Mouse (Mus musculus) heart, adult 11 months (tissue): ENCODE data around the gene Aco1.

Experiments
- DNase-seq: peaks from one replicate; pipeline ENCODE4 v3.0.0; 2022

Aco1 gene

DNA sequence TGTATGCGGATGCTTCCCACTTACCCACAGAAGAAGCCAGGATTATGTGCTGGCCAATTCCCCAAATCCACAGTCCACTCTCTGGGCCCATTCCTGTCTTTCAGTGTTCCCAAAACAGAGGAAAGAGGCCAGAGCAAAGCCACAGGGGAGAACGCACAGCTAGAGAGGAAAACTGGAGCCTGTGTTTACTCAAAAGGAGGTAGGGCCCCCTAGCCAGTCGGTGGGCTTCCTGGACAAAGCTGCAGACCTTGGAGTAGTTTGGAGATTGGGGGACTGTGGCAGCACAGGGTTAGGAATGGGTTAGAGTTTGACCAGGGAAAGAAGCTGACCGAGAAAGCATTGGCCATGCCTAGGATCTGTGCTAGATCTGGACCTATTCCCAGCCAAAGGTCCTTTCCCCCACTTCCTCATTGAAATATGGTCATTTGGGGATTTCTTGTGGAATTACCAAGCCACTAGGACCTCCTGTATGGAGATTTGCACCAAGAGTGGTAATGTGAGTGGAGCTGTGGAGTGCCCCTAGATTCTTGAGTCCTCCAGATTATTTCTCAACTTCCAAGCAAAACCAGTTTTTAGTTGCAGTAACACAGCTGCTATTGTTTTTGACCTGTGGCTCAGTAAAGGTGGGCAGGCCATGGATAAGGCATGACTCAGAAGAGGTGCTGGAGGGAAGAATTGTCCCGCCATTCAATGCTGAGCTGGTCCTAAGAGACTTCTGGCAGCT lies 14.8 kb downstream of the Aco1 start:
- DNase-seq, result peak; percentile 94

DNA sequence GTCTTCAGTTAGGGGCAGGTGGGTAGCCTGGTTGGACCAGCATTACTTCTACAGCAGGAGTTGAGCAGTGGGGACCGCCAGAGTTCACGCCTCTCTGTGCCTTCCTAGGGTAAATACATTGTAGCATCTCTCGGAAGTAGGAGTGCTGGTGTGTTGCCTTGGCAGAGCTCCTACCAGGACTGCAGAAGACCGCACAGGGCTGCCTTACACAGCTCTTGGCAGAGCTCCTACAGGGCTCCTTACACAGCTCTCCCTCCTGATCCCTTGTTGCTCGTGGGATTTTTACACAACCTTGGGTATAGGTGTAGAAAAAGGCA lies 15.3 kb downstream of the Aco1 start:
- DNase-seq, result peak; percentile 85

GRCm38 (mm10) chr4:40160591-40161434 lies 17.9 kb downstream of the Aco1 start:
- DNase-seq, result no peak

DNA sequence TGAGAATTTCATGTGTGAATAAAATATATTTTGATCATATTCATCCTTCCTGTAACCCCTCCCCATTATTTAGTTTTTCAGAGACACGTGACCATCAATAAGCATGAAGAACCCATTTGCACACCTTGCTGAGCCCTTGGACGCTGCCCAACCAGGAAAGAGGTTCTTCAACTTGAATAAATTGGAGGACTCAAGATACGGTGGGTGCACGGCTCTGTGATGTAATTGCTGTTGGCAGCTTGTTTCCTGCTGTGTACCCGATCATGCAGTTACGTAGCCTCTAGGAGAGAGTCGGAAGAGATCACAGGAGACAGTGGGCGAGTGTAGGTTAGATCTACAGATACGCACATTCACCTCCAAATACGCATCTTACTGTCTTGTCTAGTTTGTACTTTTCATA lies 20.8 kb downstream of the Aco1 start:
- no peak for DNase-seq

DNA sequence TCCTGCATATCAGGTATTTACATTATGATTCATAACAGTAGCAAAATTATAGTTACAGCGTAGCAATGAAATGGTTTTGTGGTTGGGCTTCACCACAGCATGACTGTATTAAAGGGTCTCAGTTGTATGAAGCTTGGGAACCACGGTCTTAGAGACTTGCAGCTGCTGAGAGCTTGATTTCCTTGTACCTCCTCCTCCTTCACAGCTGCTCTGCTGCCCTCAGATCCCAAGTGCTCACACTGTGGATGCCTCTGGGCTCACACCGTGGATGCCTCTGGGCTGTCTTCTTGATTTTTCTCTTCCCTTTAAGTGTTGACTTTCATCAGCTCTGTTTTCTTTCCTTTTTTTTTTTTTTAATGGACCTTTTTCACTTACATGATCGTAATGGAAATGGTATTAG lies 28.6 kb downstream of the Aco1 start:
- DNase-seq, result no peak

DNA sequence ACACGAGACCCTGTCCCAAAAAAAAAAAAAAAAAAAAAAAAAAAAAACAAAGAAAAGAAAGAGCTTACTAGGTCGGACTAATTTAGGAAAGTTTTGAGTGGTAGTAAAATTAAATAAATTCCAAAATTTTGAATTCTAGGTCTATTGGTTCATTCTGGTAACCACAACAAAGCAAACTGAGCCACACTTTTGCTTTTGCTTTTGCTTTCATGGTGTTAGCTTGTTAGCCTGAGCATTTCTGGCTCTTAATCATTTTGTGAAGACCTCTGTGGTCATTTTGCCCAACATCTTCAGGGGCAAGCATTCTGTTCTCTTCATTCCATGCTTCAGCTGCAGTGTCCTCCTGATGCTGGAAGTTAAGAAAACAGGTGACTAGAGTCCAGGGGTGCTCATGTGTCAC lies 29.5 kb downstream of the Aco1 start:
- DNase-seq, result no peak

- DNase-seq, result peak; percentile 95
These were observed 31.4 kb downstream of the Aco1 start for GRCm38 (mm10) chr4:40174321-40174720.

DNA sequence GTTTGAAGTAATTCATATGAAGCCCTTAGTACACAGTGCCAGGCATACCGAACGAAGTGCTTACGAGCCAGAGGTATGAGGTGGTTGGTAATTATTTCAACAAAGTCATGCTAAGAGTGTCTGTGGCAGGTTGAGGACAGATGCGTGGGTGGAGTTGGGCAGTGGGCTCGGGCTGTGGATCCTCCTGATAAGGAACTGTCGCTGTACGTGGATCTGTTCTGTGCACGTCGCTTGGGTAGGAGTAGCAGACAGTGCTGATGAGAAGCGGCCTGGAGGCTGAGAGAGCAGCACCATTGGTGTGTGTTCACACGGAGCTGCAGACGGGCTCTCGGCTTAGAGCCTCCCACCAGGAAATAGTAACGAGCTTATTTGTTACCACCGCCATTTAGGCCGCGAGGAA lies 35.7 kb downstream of the Aco1 start:
- DNase-seq, result no peak

DNA sequence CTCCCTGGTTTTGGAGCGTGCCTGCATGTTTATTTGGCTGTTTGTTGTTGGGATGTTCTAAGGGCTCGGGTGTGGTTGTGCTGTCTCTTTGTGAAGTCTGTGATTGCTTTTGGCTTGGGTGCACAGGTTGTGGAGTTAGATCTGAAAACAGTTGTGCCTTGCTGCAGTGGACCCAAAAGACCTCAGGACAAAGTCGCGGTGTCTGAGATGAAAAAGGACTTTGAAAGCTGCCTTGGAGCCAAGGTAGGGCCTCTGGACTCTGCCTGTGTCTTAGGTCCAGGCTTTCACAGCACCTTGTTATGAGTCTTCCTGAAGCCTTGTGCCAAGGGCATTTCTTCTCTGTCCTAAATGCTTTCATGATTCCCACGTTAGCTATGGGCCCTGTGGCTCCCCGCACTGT lies 37.2 kb downstream of the Aco1 start:
- no peak for DNase-seq

- DNase-seq, result no peak
These were observed 38.8 kb downstream of the Aco1 start for GRCm38 (mm10) chr4:40181681-40182080.

DNA sequence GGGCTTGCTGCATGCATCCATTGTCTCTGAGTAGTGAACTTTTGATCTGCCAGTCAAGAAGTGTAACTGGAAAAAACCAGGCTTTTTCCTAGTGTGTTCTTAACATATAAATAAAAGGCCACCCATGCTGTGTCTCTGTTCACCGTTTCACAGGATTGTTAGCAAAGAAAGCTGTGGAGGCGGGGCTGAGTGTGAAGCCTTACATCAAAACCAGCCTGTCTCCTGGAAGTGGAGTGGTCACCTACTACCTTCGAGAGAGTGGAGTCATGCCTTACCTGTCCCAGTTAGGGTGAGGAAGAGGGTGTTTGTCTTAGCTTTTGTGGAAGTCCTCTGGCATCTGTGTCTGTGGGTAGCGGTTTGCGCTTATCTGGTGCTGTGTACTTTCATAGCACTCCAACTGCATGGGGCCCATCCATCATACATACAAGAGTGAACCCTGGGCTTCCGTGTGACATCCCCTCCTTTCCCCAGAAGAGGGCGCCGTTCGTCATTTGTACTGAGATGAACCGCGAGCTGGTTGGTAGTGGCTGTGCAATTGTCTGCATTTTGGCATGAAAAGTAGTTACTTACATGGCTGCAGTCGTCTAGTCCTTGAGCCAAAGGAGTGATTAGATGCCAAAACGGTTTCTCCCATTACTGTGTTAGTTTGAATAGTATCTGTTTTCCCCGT lies 39.9 kb downstream of the Aco1 start:
- no peak for DNase-seq

DNA sequence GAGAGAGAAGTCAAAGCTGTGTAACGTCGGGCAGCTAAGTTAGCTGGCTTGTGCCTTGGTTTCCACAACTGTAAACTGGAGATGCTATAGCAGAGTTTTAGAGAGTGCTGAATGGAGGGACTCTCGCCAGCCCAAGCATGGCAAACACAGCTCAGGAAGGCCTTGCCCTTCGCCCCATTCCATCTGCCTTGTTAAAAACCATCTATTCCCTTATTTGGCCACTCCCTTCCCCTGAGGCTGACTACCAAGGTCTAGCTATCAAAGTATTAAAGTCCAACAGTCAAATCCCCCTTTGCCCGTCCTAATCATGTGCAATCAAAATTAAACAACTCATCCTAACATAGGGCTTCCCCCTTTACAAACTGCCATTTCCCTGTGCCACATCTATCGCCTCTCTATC lies 40.9 kb downstream of the Aco1 start:
- DNase-seq, result no peak

GRCm38 (mm10) chr4:40184470-40184869 lies 41.6 kb downstream of the Aco1 start:
- DNase-seq, result no peak

DNA sequence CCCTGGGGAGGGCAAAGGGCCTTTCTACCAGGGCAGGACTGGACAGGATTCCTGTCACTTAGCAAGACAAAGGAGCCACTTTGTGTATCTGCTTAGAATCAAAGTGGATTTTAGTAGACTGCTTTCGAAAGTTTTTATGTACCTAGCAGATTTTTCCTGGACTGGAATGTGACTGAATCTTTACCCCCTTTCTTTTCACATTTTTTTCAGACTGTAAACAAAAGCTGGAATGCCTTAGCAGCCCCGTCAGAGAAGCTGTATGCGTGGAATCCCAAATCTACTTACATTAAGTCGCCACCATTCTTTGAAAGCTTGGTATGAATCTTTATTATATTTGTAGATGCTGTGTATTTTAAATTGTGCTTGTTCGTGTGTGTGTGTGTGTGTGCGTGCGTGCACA lies 45.1 kb downstream of the Aco1 start:
- DNase-seq, result no peak

GRCm38 (mm10) chr4:40192246-40192645 lies 49.4 kb downstream of the Aco1 start:
- DNase-seq, result no peak

GRCm38 (mm10) chr4:40193461-40193860 lies 50.6 kb downstream of the Aco1 start:
- DNase-seq, result no peak

- no peak for DNase-seq
These were observed 52.5 kb downstream of the Aco1 start for GRCm38 (mm10) chr4:40195336-40195735.

- no peak for DNase-seq
These were observed 59.3 kb downstream of the Aco1 start for GRCm38 (mm10) chr4:40202205-40202604.

DNA sequence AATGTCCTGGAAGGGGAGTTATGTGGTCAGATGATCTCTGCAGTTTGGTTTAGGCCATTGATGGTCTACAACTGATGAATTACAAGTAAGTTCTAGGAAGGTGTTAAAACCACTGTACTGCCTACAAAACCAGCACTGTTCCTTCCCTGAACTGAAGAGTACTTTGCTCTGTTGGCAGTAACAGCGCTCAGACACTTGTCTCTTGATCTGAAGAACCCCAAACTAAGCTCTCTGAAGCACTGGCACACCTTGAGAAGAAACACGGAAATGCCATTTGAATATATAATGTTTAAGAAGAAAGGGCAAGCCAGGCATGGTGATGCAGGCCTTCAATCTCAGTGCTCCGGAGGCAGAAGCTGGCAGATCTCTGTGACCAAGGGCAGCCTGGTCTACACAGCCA lies 61.5 kb downstream of the Aco1 start:
- no peak for DNase-seq

- no peak for DNase-seq
These were observed 62.5 kb downstream of the Aco1 start for GRCm38 (mm10) chr4:40205231-40205903.

GRCm38 (mm10) chr4:40207701-40208100 lies 64.8 kb downstream of the Aco1 start:
- no peak for DNase-seq

GRCm38 (mm10) chr4:40212177-40212576 lies 69.3 kb downstream of the Aco1 start:
- no peak for DNase-seq

- no peak for DNase-seq
These were observed 75.0 kb downstream of the Aco1 start for GRCm38 (mm10) chr4:40217910-40218309.
